Mouse (Mus musculus): ENCODE data around the gene Tead4.

- no peak for TF ChIP-seq CTCF (IDR thresholded peaks at IDR 0.05)
- no peak for TF ChIP-seq EP300 (IDR thresholded peaks at IDR 0.05)
Measured at GRCm38 (mm10) chr6:128254551-128254950, 46.1 kb downstream of the Tead4 start.
